Mouse (Mus musculus): ENCODE data around the gene Fen1.

GRCm38 (mm10) chr19:10184096-10184495, 19.9 kb downstream of the Fen1 start:
- TF ChIP-seq POLR2A (IDR thresholded peaks at IDR 0.05; ENCODE audit: insufficient read depth, low read depth, low read length) (no peak), CTCF (IDR thresholded peaks at IDR 0.05; ENCODE audit: insufficient read depth, low read depth, low read length) (no peak)

Data from olfactory bulb, adult 2 months (tissue).